Mouse (Mus musculus) heart, adult 8-10 months (tissue): ENCODE data around the gene Nufip1. TPM values are rescaled to one million over a fixed set of nuclear protein-coding genes. Genes with fewer than 3 reads are reported as not detected.
"Not testable (repeated sequence)": the region's sequence is repeated elsewhere in the genome, so short reads cannot be mapped to it uniquely, and the experiment has no call there.

Experiments used
- DNase-seq: peaks from one replicate; pipeline ENCODE4 v3.0.0; 2022; ENCODE audit warnings: low spot score
- total RNA-seq, 4 experiments: library from RNA; stranded (reverse); gene quantifications; 2 replicates each; pipeline ENCODE4 v1.2.4; 2022

The Nufip1 gene
- total RNA-seq, 4 experiments from 2014 or later, result 3.0 to 3.6 (median 3.2) TPM

GRCm38 (mm10) chr14:76145248-76145647 is 34.6 kb downstream of the Nufip1 start:
- no peak for DNase-seq

- DNase-seq, result no peak
These were observed 35.2 kb downstream of the Nufip1 start for GRCm38 (mm10) chr14:76145868-76146267.

GRCm38 (mm10) chr14:76147061-76147460 is 36.4 kb downstream of the Nufip1 start:
- DNase-seq, result no peak

- no peak for DNase-seq
These were observed 37.6 kb downstream of the Nufip1 start for GRCm38 (mm10) chr14:76148294-76148693.

GRCm38 (mm10) chr14:76149531-76150179 is 39.0 kb downstream of the Nufip1 start:
- peak; percentile 90 for DNase-seq

- no peak for DNase-seq
These were observed 39.8 kb downstream of the Nufip1 start for GRCm38 (mm10) chr14:76150499-76150898.

- no peak for DNase-seq
These were observed 40.3 kb downstream of the Nufip1 start for GRCm38 (mm10) chr14:76151011-76151410.

GRCm38 (mm10) chr14:76151820-76152161 is 41.1 kb downstream of the Nufip1 start:
- no peak for DNase-seq

GRCm38 (mm10) chr14:76152162-76153002 is 41.7 kb downstream of the Nufip1 start:
- peak; percentile 98 for DNase-seq

- no peak for DNase-seq
These were observed 42.4 kb downstream of the Nufip1 start for GRCm38 (mm10) chr14:76153003-76153675.

- no peak for DNase-seq
These were observed 43.1 kb downstream of the Nufip1 start for GRCm38 (mm10) chr14:76153828-76154227.

- DNase-seq, result no peak
These were observed 47.6 kb downstream of the Nufip1 start for GRCm38 (mm10) chr14:76158192-76158785.

GRCm38 (mm10) chr14:76160580-76160979 is 49.9 kb downstream of the Nufip1 start:
- not testable (repeated sequence) for DNase-seq

GRCm38 (mm10) chr14:76164236-76164635 is 53.5 kb downstream of the Nufip1 start:
- no peak for DNase-seq

GRCm38 (mm10) chr14:76164904-76165755 is 54.4 kb downstream of the Nufip1 start:
- no peak for DNase-seq

- DNase-seq, result no peak
These were observed 59.3 kb downstream of the Nufip1 start for GRCm38 (mm10) chr14:76169876-76170466.

- no peak for DNase-seq
These were observed 60.6 kb downstream of the Nufip1 start for GRCm38 (mm10) chr14:76171285-76171684.

- DNase-seq, result no peak
These were observed 63.6 kb downstream of the Nufip1 start for GRCm38 (mm10) chr14:76174328-76174727.

GRCm38 (mm10) chr14:76175808-76176207 is 65.1 kb downstream of the Nufip1 start:
- no peak for DNase-seq

GRCm38 (mm10) chr14:76177230-76177629 is 66.5 kb downstream of the Nufip1 start:
- no peak for DNase-seq

GRCm38 (mm10) chr14:76178447-76178846 is 67.8 kb downstream of the Nufip1 start:
- DNase-seq, result no peak
